Mouse (Mus musculus) limb, embryonic 14.5 days (tissue): ENCODE results near the gene Gbx1. TPM values are rescaled to one million over a fixed set of nuclear protein-coding genes. Genes with fewer than 3 reads are reported as not detected.

ENCODE experiments used
- ATAC-seq: fragments of 200-750 bp; cut with Nextera tagmentation; 2 replicates; pipeline ENCODE4 v1.8.0; 2017; ENCODE audit warnings: low read depth, moderate number of reproducible peaks, moderate TSS enrichment; ENCODE audit not compliant: low FRiP score
- DNase-seq: peaks from one replicate; pipeline ENCODE4 v3.0.0-alpha.2; 2015; ENCODE audit warnings: low spot score
- H3K27ac ChIP-seq: fragments of 300-500 bp; sonication (generic); replicated peaks from 2 replicates; pipeline ENCODE4 v1.5.1; 2014; ENCODE audit warnings: low read depth, mild to moderate bottlenecking, low read length, moderate library complexity, mixed read lengths
- H3K27me3 ChIP-seq: fragments of 300-500 bp; sonication (generic); 2 replicates; pipeline ENCODE4 v1.6.1; 2014; ENCODE audit warnings: low read length, mixed read lengths; ENCODE audit not compliant: control insufficient read depth, insufficient read depth
- H3K36me3 ChIP-seq: fragments of 300-500 bp; sonication (generic); 2 replicates; pipeline ENCODE4 v1.6.1; 2014; ENCODE audit warnings: mild to moderate bottlenecking, low read length, moderate library complexity, mixed read lengths; ENCODE audit not compliant: control insufficient read depth, insufficient read depth
- H3K4me1 ChIP-seq: fragments of 300-500 bp; sonication (generic); 2 replicates; pipeline ENCODE4 v1.6.1; 2014; ENCODE audit warnings: antibody characterized with exemption, low read length, mixed read lengths; ENCODE audit not compliant: control insufficient read depth, insufficient read depth
- H3K4me2 ChIP-seq: fragments of 300-500 bp; sonication (generic); replicated peaks from 2 replicates; pipeline ENCODE4 v1.6.1; 2014; ENCODE audit warnings: low read depth, mild to moderate bottlenecking, low read length, moderate library complexity; ENCODE audit not compliant: severe bottlenecking
- H3K4me3 ChIP-seq: fragments of 300-500 bp; sonication (generic); replicated peaks from 2 replicates; pipeline ENCODE4 v1.5.1; 2014; ENCODE audit warnings: low read length
- H3K9ac ChIP-seq: fragments of 300-500 bp; sonication (generic); 2 replicates; pipeline ENCODE4 v1.6.1; 2014; ENCODE audit warnings: mild to moderate bottlenecking, low read depth, low read length, moderate library complexity; ENCODE audit not compliant: severe bottlenecking
- H3K9me3 ChIP-seq: fragments of 300-500 bp; sonication (generic); 2 replicates; pipeline ENCODE4 v1.6.1; 2016; ENCODE audit warnings: low read length; ENCODE audit not compliant: control insufficient read depth
- POLR2A ChIP-seq: fragments of 200-500 bp; IDR thresholded peaks from 2 replicates; pipeline ENCODE4 v1.8.0; 2012; ENCODE audit warnings: inconsistent platforms, mild to moderate bottlenecking, moderate library complexity, borderline replicate concordance; ENCODE audit not compliant: insufficient read depth, insufficient read length; ENCODE audit errors: extremely low read depth
- WGBS: fragments of 180-500 bp; shearing (Covaris S2); extraction: QIAGEN DNeasy Blood & Tissue Kit; methylation state at CpG from one replicate; pipeline ENCODE4 v1.1.7; 2014; 5-methylcytosine and 5-hydroxymethylcytosine counted together
- polyA plus RNA-seq, 2 experiments: library from polyadenylated mRNA; depleted of rRNA in 1 of 2; stranded (reverse) in 1 of 2; unstranded in 1 of 2; fragments of >200 nt; fragmentation: Nextera tagmentation in 1 of 2; extraction: Ambion mirVana in 1 of 2; gene quantifications; 2 replicates each; pipeline versions ENCODE4 v1.2.1 to v1.2.3; 2012 to 2014

The Gbx1 gene
- polyA plus RNA-seq, 2 experiments = 0.05 TPM; not detected in 1

GRCm38 (mm10) chr5:24492546-24493285, 34.3 kb downstream of the Gbx1 start:
- H3K36me3 ChIP-seq = peaks cover 98% of the 10 kb centered on the region
- H3K4me1 ChIP-seq = no peaks in the 10 kb centered on the region
- TF ChIP-seq POLR2A = no peak
- WGBS = 85% methylated on average over 16 of the region's 16 CpGs
- H3K4me2 ChIP-seq = no peak overlapping the region
- no peak overlapping the region for H3K27ac ChIP-seq
- no peak for DNase-seq
- no peak for ATAC-seq
- H3K4me3 ChIP-seq = no peak overlapping the region
- H3K9me3 ChIP-seq = no peaks in the 10 kb centered on the region
- H3K9ac ChIP-seq = no peak overlapping the region
- H3K27me3 ChIP-seq = no peaks in the 10 kb centered on the region

DNA sequence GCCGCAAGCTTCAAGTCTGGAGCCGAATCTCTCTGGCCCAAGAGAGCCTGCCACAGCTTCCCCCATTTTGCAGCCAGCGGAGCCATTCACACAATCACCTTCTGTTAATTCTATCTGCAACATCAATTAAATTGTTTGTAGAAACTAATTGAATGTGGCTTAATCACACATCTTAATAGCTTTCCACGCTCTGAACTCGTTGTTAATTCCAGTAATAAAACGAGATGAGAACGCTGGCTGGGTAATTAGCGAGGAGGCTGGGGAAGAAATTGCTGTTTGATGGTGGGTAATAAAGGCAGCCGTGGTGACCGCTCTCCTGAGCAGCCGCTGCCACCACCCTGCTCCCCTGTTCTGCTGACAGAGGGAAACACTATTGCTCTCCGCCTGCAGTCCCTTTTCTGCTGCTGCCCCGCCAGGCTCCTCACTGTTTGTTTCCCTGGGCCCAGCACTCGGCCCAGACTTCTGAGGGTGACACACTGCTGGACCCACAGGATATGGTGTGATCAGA, 36.5 kb downstream of the Gbx1 start:
- Histone ChIP-seq H3K4me2 (no peak overlapping the region), H3K9me3 (no peaks in the 10 kb centered on the region), H3K9ac (no peak overlapping the region), H3K27ac (no peak overlapping the region), H3K4me3 (no peak overlapping the region), H3K27me3 (no peaks in the 10 kb centered on the region), H3K36me3 (peaks cover 92% of the 10 kb centered on the region), H3K4me1 (no peaks in the 10 kb centered on the region; the same call in 1 of the 2 replicates)
- ATAC-seq = no peak
- no peak for TF ChIP-seq POLR2A
- 33% methylated on average over 14 of the region's 14 CpGs for WGBS
- DNase-seq = no peak

DNA sequence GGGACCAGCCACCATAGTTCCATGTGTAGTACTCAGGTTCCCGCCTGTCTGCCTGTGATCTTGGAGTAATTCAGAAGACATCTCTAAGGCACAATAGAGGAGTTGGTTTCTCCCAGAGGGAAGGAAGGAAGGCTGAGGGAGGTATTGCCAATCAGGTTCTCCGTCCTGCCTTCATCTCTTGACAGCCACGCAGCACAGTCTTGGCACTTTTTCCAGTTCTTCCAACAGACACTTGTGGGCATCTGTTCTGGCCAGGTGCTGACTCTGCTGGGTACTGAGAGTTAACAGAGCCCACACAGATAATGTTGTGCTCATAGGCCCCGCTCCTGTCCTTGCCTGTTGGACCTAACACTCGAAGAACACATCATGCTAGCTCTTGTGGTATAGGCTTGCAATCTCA, 40.3 kb downstream of the Gbx1 start:
- Histone ChIP-seq H3K4me3 (no peak overlapping the region), H3K4me2 (no peak overlapping the region), H3K9me3 (no peaks in the 10 kb centered on the region), H3K27me3 (no peaks in the 10 kb centered on the region), H3K9ac (no peak overlapping the region), H3K36me3 (peaks cover 81% of the 10 kb centered on the region), H3K27ac (no peak overlapping the region), H3K4me1 (peaks cover 4% of the 10 kb centered on the region; the same call in 1 of the 2 replicates)
- TF ChIP-seq POLR2A = no peak
- 88% methylated on average over 5 of the region's 5 CpGs for WGBS
- DNase-seq = no peak
- ATAC-seq = no peak

DNA sequence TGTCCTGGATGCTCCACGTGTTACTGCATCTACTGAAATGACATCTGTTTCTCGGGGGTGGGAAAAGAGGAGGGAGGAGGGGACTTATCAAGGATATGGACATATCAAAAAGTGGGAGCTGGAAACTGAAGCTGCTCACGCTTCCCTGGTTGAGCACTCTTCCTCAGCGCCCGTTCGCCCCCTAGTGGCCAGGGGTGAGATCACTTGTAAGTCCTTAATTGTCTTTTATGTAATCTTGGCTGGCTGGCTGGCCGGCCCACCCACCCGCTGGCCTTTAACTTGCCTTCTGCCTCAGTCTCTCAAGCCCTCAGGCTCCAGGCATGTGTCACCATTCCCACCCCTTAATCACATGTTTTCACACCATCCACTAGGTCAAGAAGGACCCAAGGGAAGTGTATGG, 40.9 kb downstream of the Gbx1 start:
- DNase-seq (peak; percentile 78), ATAC-seq (no peak)
- Histone ChIP-seq H3K4me1 (peaks cover 4% of the 10 kb centered on the region; the same call in 1 of the 2 replicates), H3K9ac (no peak overlapping the region), H3K27me3 (no peaks in the 10 kb centered on the region), H3K27ac (no peak overlapping the region), H3K4me2 (no peak overlapping the region), H3K9me3 (no peaks in the 10 kb centered on the region), H3K4me3 (no peak overlapping the region), H3K36me3 (peaks cover 80% of the 10 kb centered on the region)
- TF ChIP-seq POLR2A = no peak
- WGBS = 3% methylated on average over 8 of the region's 8 CpGs

- peak overlapping the region; percentile 34; the same call in 1 of the 2 replicates for H3K9ac ChIP-seq
- no peaks in the 10 kb centered on the region for H3K9me3 ChIP-seq
- no peak for ATAC-seq
- H3K4me2 ChIP-seq = peak overlapping the region; percentile 16
- DNase-seq = no peak
- H3K27ac ChIP-seq = no peak overlapping the region
- peaks cover 80% of the 10 kb centered on the region for H3K36me3 ChIP-seq
- H3K27me3 ChIP-seq = no peaks in the 10 kb centered on the region
- TF ChIP-seq POLR2A = no peak
- WGBS = 15% methylated on average over 22 of the region's 22 CpGs
- no peak overlapping the region for H3K4me3 ChIP-seq
- peaks cover 4% of the 10 kb centered on the region; the same call in 1 of the 2 replicates for H3K4me1 ChIP-seq
These were observed 42.0 kb downstream of the Gbx1 start for GRCm38 (mm10) chr5:24484963-24485362.

GRCm38 (mm10) chr5:24483326-24483725, 43.7 kb downstream of the Gbx1 start:
- Histone ChIP-seq H3K27ac (no peak overlapping the region), H3K9ac (no peak overlapping the region), H3K4me1 (peaks cover 4% of the 10 kb centered on the region; the same call in 1 of the 2 replicates), H3K27me3 (no peaks in the 10 kb centered on the region), H3K36me3 (peaks cover 79% of the 10 kb centered on the region), H3K4me2 (no peak overlapping the region), H3K4me3 (no peak overlapping the region), H3K9me3 (no peaks in the 10 kb centered on the region)
- no peak for TF ChIP-seq POLR2A
- peak; percentile 68 for DNase-seq
- ATAC-seq = peak; percentile 44; the same call in 1 of the 2 replicates
- WGBS = 25% methylated on average over 11 of the region's 11 CpGs
